Mouse (Mus musculus) lung, postnatal 0 days (tissue): ENCODE results near the gene Tmem43. TPM values are rescaled to one million over a fixed set of nuclear protein-coding genes. Genes with fewer than 3 reads are reported as not detected.
A peak's percentile ranks its signal among the peaks of the same experiment; 100 is the strongest.

Experiments
- ATAC-seq: fragments of 200-750 bp; cut with Nextera tagmentation; 2 replicates; pipeline ENCODE4 v1.8.0; 2017; ENCODE audit warnings: moderate library complexity
- DNase-seq: peaks from one replicate; pipeline ENCODE4 v3.0.0-alpha.2; 2016; ENCODE audit warnings: low spot score
- H3K27ac ChIP-seq: fragments of 300-500 bp; sonication (generic); 2 replicates; pipeline ENCODE4 v1.5.1; 2014; ENCODE audit warnings: antibody characterized with exemption, mild to moderate bottlenecking, low read length, mixed read lengths
- H3K27me3 ChIP-seq: fragments of 300-500 bp; sonication (generic); replicated peaks from 2 replicates; pipeline ENCODE4 v1.6.1; 2014; ENCODE audit warnings: low read length, mixed read lengths; ENCODE audit not compliant: insufficient read depth
- H3K36me3 ChIP-seq: fragments of 300-500 bp; sonication (generic); 2 replicates; pipeline ENCODE4 v1.6.1; 2014; ENCODE audit warnings: low read length, mixed read lengths; ENCODE audit not compliant: insufficient read depth
- H3K4me1 ChIP-seq: fragments of 300-500 bp; sonication (generic); 2 replicates; pipeline ENCODE4 v1.6.1; 2014; ENCODE audit warnings: antibody characterized with exemption, low read depth, low read length, mixed read lengths; ENCODE audit not compliant: insufficient read depth
- H3K4me2 ChIP-seq: fragments of 300-500 bp; sonication (generic); replicated peaks from 2 replicates; pipeline ENCODE4 v1.6.1; 2014; ENCODE audit warnings: low read depth, mild to moderate bottlenecking, low read length, moderate library complexity, mixed read lengths
- H3K4me3 ChIP-seq: fragments of 300-500 bp; sonication (generic); 2 replicates; pipeline ENCODE4 v1.5.1; 2014; ENCODE audit warnings: low read depth, low read length
- H3K9ac ChIP-seq: fragments of 300-500 bp; sonication (generic); replicated peaks from 2 replicates; pipeline ENCODE4 v1.6.1; 2014; ENCODE audit warnings: low read depth, mild to moderate bottlenecking
- H3K9me3 ChIP-seq: fragments of 300-500 bp; sonication (generic); 2 replicates; pipeline ENCODE4 v1.6.1; 2016; ENCODE audit warnings: low read length, mixed read lengths
- CTCF ChIP-seq: IDR thresholded peaks from 2 replicates; pipeline ENCODE4 v1.5.1; 2016; ENCODE audit warnings: antibody characterized with exemption, mild to moderate bottlenecking
- EP300 ChIP-seq: IDR thresholded peaks from 2 replicates; pipeline ENCODE4 v1.6.1; 2016; ENCODE audit warnings: antibody characterized with exemption, mild to moderate bottlenecking, control low read depth
- WGBS: fragments of 180-500 bp; shearing (Covaris S2); extraction: QIAGEN DNeasy Blood & Tissue Kit; methylation state at CpG from one replicate; pipeline ENCODE4 v1.1.7; 2014; 5-methylcytosine and 5-hydroxymethylcytosine counted together
- polyA plus RNA-seq: library from polyadenylated mRNA; unstranded; fragments of >200 nt; fragmentation: Nextera tagmentation; extraction: Ambion mirVana; gene quantifications from 2 replicates; pipeline ENCODE4 v1.2.1, GENCODE M21; 2015

The Tmem43 gene
- polyA plus RNA-seq, 1 experiment from 2014 or later, result 69.4 TPM

- no peak overlapping the region for H3K4me3 ChIP-seq
- no peaks in the 10 kb centered on the region for H3K9me3 ChIP-seq
- H3K4me2 ChIP-seq, result no peak overlapping the region
- ATAC-seq (no peak), DNase-seq (no peak)
- H3K36me3 ChIP-seq, result peaks cover 20% of the 10 kb centered on the region
- no peaks in the 10 kb centered on the region for H3K27me3 ChIP-seq
- 83% methylated on average over 8 of the region's 8 CpGs for WGBS
- TF ChIP-seq EP300 (no peak), CTCF (no peak)
- H3K27ac ChIP-seq, result no peak overlapping the region
- H3K4me1 ChIP-seq, result no peaks in the 10 kb centered on the region
- no peak overlapping the region for H3K9ac ChIP-seq
Observed at GRCm38 (mm10) chr6:91494526-91494925, 21.0 kb downstream of the Tmem43 start.

GRCm38 (mm10) chr6:91503302-91503701 lies 29.8 kb downstream of the Tmem43 start:
- Histone ChIP-seq H3K9ac (no peak overlapping the region), H3K4me1 (no peaks in the 10 kb centered on the region), H3K36me3 (peaks cover 76% of the 10 kb centered on the region), H3K9me3 (no peaks in the 10 kb centered on the region), H3K4me2 (no peak overlapping the region), H3K4me3 (no peak overlapping the region), H3K27ac (no peak overlapping the region), H3K27me3 (no peaks in the 10 kb centered on the region)
- ATAC-seq (no peak), DNase-seq (no peak)
- TF ChIP-seq CTCF, result no peak
- no peak for TF ChIP-seq EP300
- whole genome bisulfite sequencing, result 76% methylated on average over 1 of the region's 1 CpGs

GRCm38 (mm10) chr6:91506036-91506435 lies 32.5 kb downstream of the Tmem43 start:
- WGBS, result 82% methylated on average over 5 of the region's 5 CpGs
- H3K9me3 ChIP-seq, result no peaks in the 10 kb centered on the region
- H3K27ac ChIP-seq, result no peak overlapping the region
- H3K4me1 ChIP-seq, result no peaks in the 10 kb centered on the region
- H3K27me3 ChIP-seq, result no peaks in the 10 kb centered on the region
- H3K4me3 ChIP-seq, result no peak overlapping the region
- TF ChIP-seq CTCF, result no peak
- no peak for TF ChIP-seq EP300
- no peak for ATAC-seq
- no peak overlapping the region for H3K9ac ChIP-seq
- peak; percentile 32 for DNase-seq
- H3K4me2 ChIP-seq, result no peak overlapping the region
- peaks cover 61% of the 10 kb centered on the region for H3K36me3 ChIP-seq

GRCm38 (mm10) chr6:91508041-91508440 lies 34.5 kb downstream of the Tmem43 start:
- 88% methylated on average over 3 of the region's 3 CpGs for WGBS
- DNase-seq (no peak), ATAC-seq (no peak)
- H3K36me3 ChIP-seq, result peaks cover 54% of the 10 kb centered on the region
- H3K27ac ChIP-seq, result no peak overlapping the region
- H3K4me2 ChIP-seq, result no peak overlapping the region
- H3K9ac ChIP-seq, result no peak overlapping the region
- H3K4me3 ChIP-seq, result no peak overlapping the region
- no peaks in the 10 kb centered on the region for H3K9me3 ChIP-seq
- H3K4me1 ChIP-seq, result no peaks in the 10 kb centered on the region
- no peaks in the 10 kb centered on the region for H3K27me3 ChIP-seq
- TF ChIP-seq EP300 (no peak), CTCF (no peak)

- no peak overlapping the region for H3K4me2 ChIP-seq
- TF ChIP-seq CTCF (peak; percentile 94), EP300 (no peak)
- DNase-seq, result peak; percentile 70
- H3K27me3 ChIP-seq, result no peaks in the 10 kb centered on the region
- 47% methylated on average over 7 of the region's 7 CpGs for WGBS
- ATAC-seq, result peak; percentile 62
- H3K36me3 ChIP-seq, result peaks cover 41% of the 10 kb centered on the region
- no peak overlapping the region for H3K9ac ChIP-seq
- H3K4me3 ChIP-seq, result no peak overlapping the region
- no peaks in the 10 kb centered on the region for H3K9me3 ChIP-seq
- no peak overlapping the region for H3K27ac ChIP-seq
- no peaks in the 10 kb centered on the region for H3K4me1 ChIP-seq
Observed at GRCm38 (mm10) chr6:91509326-91509725, 35.8 kb downstream of the Tmem43 start.

GRCm38 (mm10) chr6:91510211-91510610 lies 36.7 kb downstream of the Tmem43 start:
- no peak for ATAC-seq
- no peaks in the 10 kb centered on the region for H3K9me3 ChIP-seq
- no peaks in the 10 kb centered on the region for H3K27me3 ChIP-seq
- no peaks in the 10 kb centered on the region for H3K4me1 ChIP-seq
- DNase-seq, result no peak
- WGBS, result 75% methylated on average over 10 of the region's 10 CpGs
- no peak overlapping the region for H3K27ac ChIP-seq
- no peak overlapping the region for H3K4me3 ChIP-seq
- H3K9ac ChIP-seq, result no peak overlapping the region
- H3K4me2 ChIP-seq, result no peak overlapping the region
- peaks cover 32% of the 10 kb centered on the region for H3K36me3 ChIP-seq
- TF ChIP-seq CTCF, result no peak
- TF ChIP-seq EP300, result no peak

GRCm38 (mm10) chr6:91514135-91514534 lies 40.6 kb downstream of the Tmem43 start:
- Histone ChIP-seq H3K27ac (no peak overlapping the region), H3K4me2 (no peak overlapping the region), H3K36me3 (peaks cover 4% of the 10 kb centered on the region; the same call in 1 of the 2 replicates), H3K9ac (no peak overlapping the region), H3K4me3 (no peak overlapping the region), H3K4me1 (peaks cover 4% of the 10 kb centered on the region; the same call in 1 of the 2 replicates), H3K9me3 (no peaks in the 10 kb centered on the region), H3K27me3 (no peaks in the 10 kb centered on the region)
- TF ChIP-seq EP300 (no peak), CTCF (no peak)
- ATAC-seq, result no peak
- no peak for DNase-seq
